Mouse (Mus musculus) MEL (cell line): ENCODE data around the gene P2ry2. TPM values are rescaled to one million over a fixed set of nuclear protein-coding genes. Genes with fewer than 3 reads are reported as not detected.

Source experiments
- DNase-seq: peaks from one replicate; pipeline ENCODE4 v3.0.0; 2011; ENCODE audit warnings: low read depth, low spot score
- H3K27ac ChIP-seq: 2 replicates; pipeline ENCODE4 v1.5.1; 2012; ENCODE audit warnings: low read depth, mild to moderate bottlenecking, control low read depth, low read length, moderate library complexity; ENCODE audit not compliant: control insufficient read depth
- H3K27me3 ChIP-seq, 2 experiments: fragments of 150-350 bp in 1 of 2; sonication (generic) in 1 of 2; 2 replicates each; pipeline ENCODE4 v1.6.1; 2012; ENCODE audit warnings: low read length in 2 of 2, mild to moderate bottlenecking in 2 of 2, improper control_type of control experiment in 1 of 2, moderate library complexity in 1 of 2; ENCODE audit not compliant: insufficient read depth in 2 of 2, control insufficient read depth in 1 of 2
- H3K36me3 ChIP-seq, 2 experiments: 2 replicates each; pipeline ENCODE4 v1.6.1; 2012 to 2014; ENCODE audit warnings: low read length in 2 of 2, improper control_type of control experiment in 1 of 2, inconsistent platforms in 1 of 2, mild to moderate bottlenecking in 1 of 2; ENCODE audit not compliant: insufficient read depth in 2 of 2, control insufficient read depth in 1 of 2
- H3K4me1 ChIP-seq, 2 experiments: fragments of 150-350 bp in 1 of 2; sonication (generic) in 1 of 2; 2 replicates each; pipeline ENCODE4 v1.6.1; 2012; ENCODE audit warnings: low read length in 2 of 2, improper control_type of control experiment in 1 of 2, mild to moderate bottlenecking in 1 of 2; ENCODE audit not compliant: insufficient read depth in 2 of 2, control insufficient read depth in 1 of 2
- H3K4me3 ChIP-seq, 2 experiments: fragments of 150-350 bp in 1 of 2; sonication (generic) in 1 of 2; 2 replicates each; pipeline ENCODE4 v1.5.1; 2012; ENCODE audit warnings: low read depth in 2 of 2, low read length in 2 of 2, mild to moderate bottlenecking in 2 of 2, moderate library complexity in 2 of 2, control low read depth in 1 of 2, improper control_type of control experiment in 1 of 2; ENCODE audit not compliant: control insufficient read depth in 1 of 2, insufficient read depth in 1 of 2
- H3K79me2 ChIP-seq: 2 replicates; pipeline ENCODE4 v1.6.1; 2012; ENCODE audit warnings: mild to moderate bottlenecking, low read length, moderate library complexity; ENCODE audit not compliant: control insufficient read depth, poor library complexity, insufficient read depth
- H3K9ac ChIP-seq: 2 replicates; pipeline ENCODE4 v1.6.1; 2012; ENCODE audit warnings: low read depth, mild to moderate bottlenecking, control low read depth, low read length, moderate library complexity; ENCODE audit not compliant: control insufficient read depth, poor library complexity, severe bottlenecking
- H3K9me3 ChIP-seq: fragments of 150-350 bp; sonication (generic); replicated peaks from 2 replicates; pipeline ENCODE4 v1.6.1; 2012; ENCODE audit warnings: mild to moderate bottlenecking, low read length, improper control_type of control experiment, moderate library complexity; ENCODE audit not compliant: insufficient read depth
- CTCF ChIP-seq, 3 experiments: IDR thresholded peaks in 2 of 3; conservative IDR thresholded peaks in 1 of 3; 2 replicates each; pipeline ENCODE4 v1.5.1; 2011 to 2012; ENCODE audit warnings: low read length in 3 of 3, low read depth in 2 of 3, mild to moderate bottlenecking in 2 of 3, improper control_type of control experiment in 1 of 3, inconsistent platforms in 1 of 3, mixed read lengths in 1 of 3, moderate library complexity in 1 of 3; ENCODE audit not compliant: control insufficient read depth in 1 of 3, insufficient read depth in 1 of 3, poor library complexity in 1 of 3, severe bottlenecking in 1 of 3
- E2F4 ChIP-seq: IDR thresholded peaks from 2 replicates; pipeline ENCODE4 v1.6.1; 2011; ENCODE audit warnings: low read depth, low read length, improper control_type of control experiment, borderline replicate concordance
- EP300 ChIP-seq, 2 experiments: IDR thresholded peaks; 2 replicates each; pipeline ENCODE4 v1.6.1; 2011; ENCODE audit warnings: improper control_type of control experiment in 2 of 2, low read length in 2 of 2, low read depth in 1 of 2, mild to moderate bottlenecking in 1 of 2
- GATA1 ChIP-seq: IDR thresholded peaks from 2 replicates; pipeline ENCODE4 v1.6.1; 2011; ENCODE audit warnings: low read depth, low read length, improper control_type of control experiment
- HCFC1 ChIP-seq: IDR thresholded peaks from 2 replicates; pipeline ENCODE4 v1.6.1; 2012; ENCODE audit warnings: low read depth, mild to moderate bottlenecking, inconsistent platforms, low read length, improper control_type of control experiment, moderate library complexity
- MAX ChIP-seq: IDR thresholded peaks from 2 replicates; pipeline ENCODE4 v1.6.1; 2011; ENCODE audit warnings: low read length, improper control_type of control experiment
- MYC ChIP-seq: IDR thresholded peaks from 2 replicates; pipeline ENCODE4 v1.6.1; 2011; ENCODE audit warnings: low read depth, mild to moderate bottlenecking, low read length, improper control_type of control experiment, moderate library complexity
- POLR2AphosphoS5 ChIP-seq: IDR thresholded peaks from 2 replicates; pipeline ENCODE4 v1.6.1; 2012; ENCODE audit warnings: low read depth, borderline replicate concordance, mild to moderate bottlenecking, inconsistent platforms, low read length, moderate library complexity, mixed read lengths
- TBP ChIP-seq: IDR thresholded peaks from 2 replicates; pipeline ENCODE4 v1.8.0; 2011; ENCODE audit warnings: low read depth, low read length, improper control_type of control experiment
- UBTF ChIP-seq: IDR thresholded peaks from 2 replicates; pipeline ENCODE4 v1.6.1; 2012; ENCODE audit warnings: low read depth, mild to moderate bottlenecking, inconsistent platforms, low read length, improper control_type of control experiment, moderate library complexity, borderline replicate concordance; ENCODE audit not compliant: insufficient read depth
- USF1 ChIP-seq: IDR thresholded peaks from 2 replicates; pipeline ENCODE4 v1.6.1; 2014; ENCODE audit warnings: low read depth, mild to moderate bottlenecking, inconsistent platforms, low read length, improper control_type of control experiment, moderate library complexity
- ZC3H11A ChIP-seq: IDR thresholded peaks from 2 replicates; pipeline ENCODE4 v1.6.1; 2012; ENCODE audit warnings: low read depth, mild to moderate bottlenecking, inconsistent platforms, low read length, improper control_type of control experiment
- ZKSCAN1 ChIP-seq: IDR thresholded peaks from 2 replicates; pipeline ENCODE4 v1.6.1; 2012; ENCODE audit warnings: low read depth, mild to moderate bottlenecking, inconsistent platforms, low read length, improper control_type of control experiment, moderate library complexity
- ZMIZ1 ChIP-seq: IDR thresholded peaks from 2 replicates; pipeline ENCODE4 v1.6.1; 2012; ENCODE audit warnings: low read depth, mild to moderate bottlenecking, inconsistent platforms, low read length, improper control_type of control experiment, moderate library complexity
- polyA plus RNA-seq, 2 experiments: library from polyadenylated mRNA; stranded (reverse) in 1 of 2; unstranded in 1 of 2; fragments of >175 nt in 1 of 2; fragments of >200 nt in 1 of 2; gene quantifications; 2 replicates each; pipeline versions ENCODE4 v1.2.1 to v1.2.4; 2012; ENCODE audit warnings: low replicate concordance in 2 of 2, low read depth in 1 of 2; ENCODE audit not compliant: insufficient read length in 2 of 2, insufficient read depth in 1 of 2, missing spikeins in 1 of 2
- total RNA-seq: library from RNA; depleted of rRNA; stranded (reverse); fragments of 300-350 nt; gene quantifications from 2 replicates; pipeline ENCODE4 v1.2.3, GENCODE M21; 2012

P2ry2 gene
- total and polyA plus RNA-seq, 3 experiments: 0.23 to 0.86 TPM; not detected in 1

DNA sequence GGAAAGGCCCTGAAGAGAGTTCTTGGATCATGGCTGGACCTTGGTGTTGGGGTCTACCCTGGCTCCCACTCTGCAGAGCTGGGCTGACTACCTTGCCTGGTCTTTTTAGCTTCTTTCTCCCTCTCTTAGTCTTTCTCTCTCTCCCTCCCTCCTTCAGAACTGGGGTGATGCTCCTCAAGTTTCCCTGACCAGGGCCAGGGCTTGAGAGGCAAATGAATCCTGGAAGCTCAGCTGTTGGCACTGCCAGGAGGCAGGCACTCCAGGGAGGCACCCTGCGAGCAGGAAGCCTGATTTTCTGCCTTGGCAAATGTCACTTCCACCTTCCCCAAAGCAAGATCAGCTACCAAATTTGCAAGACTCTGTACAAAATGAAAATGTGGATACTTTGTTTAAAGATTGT, 2.3 kb upstream of the P2ry2 start:
- Histone ChIP-seq H3K36me3 (no peaks in the 10 kb centered on the region), H3K4me3 (no peak overlapping the region), H3K27ac (no peak overlapping the region), H3K79me2 (no peaks in the 10 kb centered on the region), H3K9me3 (no peaks in the 10 kb centered on the region), H3K9ac (no peak overlapping the region), H3K4me1 (no peaks in the 10 kb centered on the region), H3K27me3 (peaks cover 4 to 5% of the 10 kb centered on the region in 2 experiments; a peak in 3 of 4 replicates)
- no peak for DNase-seq
- TF ChIP-seq TBP (no peak), ZC3H11A (no peak), CTCF (IDR thresholded peaks at IDR 0.05 in 2 of 3, conservative IDR thresholded peaks at IDR 0.05 in 1 of 3; ENCODE audit: control insufficient read depth in 1 of 3, insufficient read depth in 1 of 3, low read depth in 2 of 3, low read length in 3 of 3, poor library complexity in 1 of 3, severe bottlenecking in 1 of 3) (no peak), EP300 (IDR thresholded peaks at IDR 0.05; ENCODE audit: low read depth in 1 of 2, low read length in 2 of 2) (no peak), USF1 (no peak), GATA1 (no peak)

DNA sequence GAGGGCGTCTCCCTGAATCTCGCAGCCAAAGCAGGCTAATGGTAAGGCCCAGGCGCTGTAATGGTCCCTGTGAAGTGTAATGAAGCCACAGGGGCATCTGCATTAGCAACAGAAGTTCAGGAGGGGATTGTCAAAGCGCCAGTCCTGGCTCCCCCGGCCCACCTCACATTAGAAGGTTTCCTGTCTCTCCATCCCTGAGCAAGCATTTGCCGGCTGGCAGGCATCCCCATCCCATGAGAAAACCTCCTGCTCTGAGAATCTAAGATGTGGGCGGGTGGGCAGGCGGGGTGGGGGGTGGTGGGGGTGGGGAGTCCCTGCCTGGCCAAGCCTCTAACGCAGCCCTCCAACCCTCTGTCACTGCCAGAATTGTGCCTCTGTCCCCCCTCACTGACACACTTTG, 1.4 kb upstream of the P2ry2 start:
- H3K27me3 ChIP-seq: peaks cover 4 to 5% of the 10 kb centered on the region in 2 experiments; a peak in 3 of 4 replicates
- H3K27ac ChIP-seq: no peak overlapping the region
- no peaks in the 10 kb centered on the region for H3K79me2 ChIP-seq
- no peak overlapping the region for H3K9ac ChIP-seq
- no peak for DNase-seq
- no peaks in the 10 kb centered on the region for H3K9me3 ChIP-seq
- H3K4me3 ChIP-seq: no peak overlapping the region
- TF ChIP-seq MAX: no peak
- TF ChIP-seq, all 39 proteins: peak for 0
- Histone ChIP-seq H3K36me3 (no peaks in the 10 kb centered on the region), H3K4me1 (no peaks in the 10 kb centered on the region)

DNA sequence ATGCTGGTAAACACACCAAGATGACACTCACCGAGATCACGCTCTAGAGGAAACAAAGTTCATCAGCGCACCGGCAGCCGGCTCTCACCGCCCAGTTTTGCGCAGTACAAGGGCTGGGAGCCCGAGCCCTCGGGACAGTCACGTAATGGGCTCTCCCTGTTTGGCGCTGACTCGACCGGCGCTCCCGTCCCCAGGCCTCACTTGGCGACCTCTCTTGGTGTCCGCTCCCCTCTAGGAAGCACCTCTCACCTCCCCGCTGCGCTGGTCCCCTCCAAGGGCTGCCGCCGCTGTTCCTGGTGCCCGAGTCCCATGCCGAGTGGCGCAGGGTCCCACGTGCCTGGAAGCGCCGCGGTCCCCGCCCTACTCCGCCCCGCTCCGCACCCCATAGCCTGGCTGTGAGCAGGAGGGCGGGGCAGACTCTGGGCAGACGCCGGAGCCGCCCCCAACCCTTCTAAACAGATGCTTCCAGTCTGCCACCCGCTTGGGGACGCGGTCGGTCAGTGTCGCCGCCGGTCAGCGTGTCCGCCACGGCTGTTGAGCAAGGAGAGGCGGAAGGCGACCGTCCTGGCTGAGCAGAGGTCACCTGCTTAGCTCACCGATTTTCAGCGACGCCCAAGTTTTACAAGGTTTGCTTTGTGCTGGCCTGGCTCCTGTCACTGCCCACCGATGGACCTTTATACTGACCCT, 842 bp downstream of the P2ry2 start:
- Histone ChIP-seq H3K9ac (no peak overlapping the region), H3K27ac (no peak overlapping the region), H3K9me3 (no peaks in the 10 kb centered on the region), H3K79me2 (no peaks in the 10 kb centered on the region), H3K4me3 (peak overlapping the region in 1 of 2 experiments; percentile 3; a peak in 1 of 4 replicates), H3K36me3 (no peaks in the 10 kb centered on the region), H3K4me1 (no peaks in the 10 kb centered on the region), H3K27me3 (peaks cover 2 to 5% of the 10 kb centered on the region in 2 experiments; a peak in 3 of 4 replicates)
- DNase-seq: peak; percentile 27
- no peak for TF ChIP-seq UBTF
- TF ChIP-seq E2F4: no peak
- no peak for TF ChIP-seq POLR2AphosphoS5
- no peak for TF ChIP-seq GATA1
- TF ChIP-seq ZKSCAN1: no peak
- TF ChIP-seq MYC: no peak
- TF ChIP-seq HCFC1: no peak
- TF ChIP-seq ZMIZ1: no peak
